Mouse (Mus musculus) MEL (cell line): ENCODE data around the gene Hes6. TPM values are rescaled to one million over a fixed set of nuclear protein-coding genes. Genes with fewer than 3 reads are reported as not detected.
A peak's percentile ranks its signal among the peaks of the same experiment; 100 is the strongest.

ENCODE experiments used
- DNase-seq: peaks from one replicate; pipeline ENCODE4 v3.0.0; 2011; ENCODE audit warnings: low read depth, low spot score
- H3K27ac ChIP-seq: 2 replicates; pipeline ENCODE4 v1.5.1; 2012; ENCODE audit warnings: low read depth, mild to moderate bottlenecking, control low read depth, low read length, moderate library complexity; ENCODE audit not compliant: control insufficient read depth
- H3K27me3 ChIP-seq, 2 experiments: fragments of 150-350 bp in 1 of 2; sonication (generic) in 1 of 2; 2 replicates each; pipeline ENCODE4 v1.6.1; 2012; ENCODE audit warnings: low read length in 2 of 2, mild to moderate bottlenecking in 2 of 2, improper control_type of control experiment in 1 of 2, moderate library complexity in 1 of 2; ENCODE audit not compliant: insufficient read depth in 2 of 2, control insufficient read depth in 1 of 2
- H3K36me3 ChIP-seq, 2 experiments: 2 replicates each; pipeline ENCODE4 v1.6.1; 2012 to 2014; ENCODE audit warnings: low read length in 2 of 2, improper control_type of control experiment in 1 of 2, inconsistent platforms in 1 of 2, mild to moderate bottlenecking in 1 of 2; ENCODE audit not compliant: insufficient read depth in 2 of 2, control insufficient read depth in 1 of 2
- H3K4me1 ChIP-seq, 2 experiments: fragments of 150-350 bp in 1 of 2; sonication (generic) in 1 of 2; 2 replicates each; pipeline ENCODE4 v1.6.1; 2012; ENCODE audit warnings: low read length in 2 of 2, improper control_type of control experiment in 1 of 2, mild to moderate bottlenecking in 1 of 2; ENCODE audit not compliant: insufficient read depth in 2 of 2, control insufficient read depth in 1 of 2
- H3K4me3 ChIP-seq, 2 experiments: fragments of 150-350 bp in 1 of 2; sonication (generic) in 1 of 2; 2 replicates each; pipeline ENCODE4 v1.5.1; 2012; ENCODE audit warnings: low read depth in 2 of 2, low read length in 2 of 2, mild to moderate bottlenecking in 2 of 2, moderate library complexity in 2 of 2, control low read depth in 1 of 2, improper control_type of control experiment in 1 of 2; ENCODE audit not compliant: control insufficient read depth in 1 of 2, insufficient read depth in 1 of 2
- H3K79me2 ChIP-seq: 2 replicates; pipeline ENCODE4 v1.6.1; 2012; ENCODE audit warnings: mild to moderate bottlenecking, low read length, moderate library complexity; ENCODE audit not compliant: control insufficient read depth, poor library complexity, insufficient read depth
- H3K9ac ChIP-seq: 2 replicates; pipeline ENCODE4 v1.6.1; 2012; ENCODE audit warnings: low read depth, mild to moderate bottlenecking, control low read depth, low read length, moderate library complexity; ENCODE audit not compliant: control insufficient read depth, poor library complexity, severe bottlenecking
- H3K9me3 ChIP-seq: fragments of 150-350 bp; sonication (generic); replicated peaks from 2 replicates; pipeline ENCODE4 v1.6.1; 2012; ENCODE audit warnings: mild to moderate bottlenecking, low read length, improper control_type of control experiment, moderate library complexity; ENCODE audit not compliant: insufficient read depth
- CTCF ChIP-seq, 3 experiments: IDR thresholded peaks in 2 of 3; conservative IDR thresholded peaks in 1 of 3; 2 replicates each; pipeline ENCODE4 v1.5.1; 2011 to 2012; ENCODE audit warnings: low read length in 3 of 3, low read depth in 2 of 3, mild to moderate bottlenecking in 2 of 3, improper control_type of control experiment in 1 of 3, inconsistent platforms in 1 of 3, mixed read lengths in 1 of 3, moderate library complexity in 1 of 3; ENCODE audit not compliant: control insufficient read depth in 1 of 3, insufficient read depth in 1 of 3, poor library complexity in 1 of 3, severe bottlenecking in 1 of 3
- EP300 ChIP-seq, 2 experiments: IDR thresholded peaks; 2 replicates each; pipeline ENCODE4 v1.6.1; 2011; ENCODE audit warnings: improper control_type of control experiment in 2 of 2, low read length in 2 of 2, low read depth in 1 of 2, mild to moderate bottlenecking in 1 of 2
- ETS1 ChIP-seq: IDR thresholded peaks from 2 replicates; pipeline ENCODE4 v1.6.1; 2012; ENCODE audit warnings: low read depth, mild to moderate bottlenecking, inconsistent platforms, low read length, improper control_type of control experiment, moderate library complexity
- GATA1 ChIP-seq: IDR thresholded peaks from 2 replicates; pipeline ENCODE4 v1.6.1; 2011; ENCODE audit warnings: low read depth, low read length, improper control_type of control experiment
- MAFK ChIP-seq: IDR thresholded peaks from 2 replicates; pipeline ENCODE4 v1.6.1; 2011; ENCODE audit warnings: low read depth, mild to moderate bottlenecking, low read length, improper control_type of control experiment, borderline replicate concordance
- MYB ChIP-seq: IDR thresholded peaks from 2 replicates; pipeline ENCODE4 v1.6.1; 2011; ENCODE audit warnings: mild to moderate bottlenecking, low read depth, low read length, improper control_type of control experiment
- MYC ChIP-seq: IDR thresholded peaks from 2 replicates; pipeline ENCODE4 v1.6.1; 2011; ENCODE audit warnings: low read depth, mild to moderate bottlenecking, low read length, improper control_type of control experiment, moderate library complexity
- NRF1 ChIP-seq: IDR thresholded peaks from 2 replicates; pipeline ENCODE4 v1.6.1; 2014; ENCODE audit warnings: low read depth, mild to moderate bottlenecking, inconsistent platforms, low read length, improper control_type of control experiment, moderate library complexity; ENCODE audit not compliant: poor library complexity, insufficient read depth, severe bottlenecking
- POLR2AphosphoS2 ChIP-seq: IDR thresholded peaks from 2 replicates; pipeline ENCODE4 v1.6.1; 2011; ENCODE audit warnings: low read length, improper control_type of control experiment
- RAD21 ChIP-seq: IDR thresholded peaks from 2 replicates; pipeline ENCODE4 v1.6.1; 2011; ENCODE audit warnings: mild to moderate bottlenecking, low read depth, low read length, improper control_type of control experiment
- SIN3A ChIP-seq: IDR thresholded peaks from 2 replicates; pipeline ENCODE4 v1.6.1; 2012; ENCODE audit warnings: low read length, improper control_type of control experiment, inconsistent platforms
- SMC3 ChIP-seq: IDR thresholded peaks from 2 replicates; pipeline ENCODE4 v1.6.1; 2011; ENCODE audit warnings: low read depth, low read length, improper control_type of control experiment
- TBP ChIP-seq: IDR thresholded peaks from 2 replicates; pipeline ENCODE4 v1.8.0; 2011; ENCODE audit warnings: low read depth, low read length, improper control_type of control experiment
- TCF12 ChIP-seq: IDR thresholded peaks from 2 replicates; pipeline ENCODE4 v1.6.1; 2014; ENCODE audit warnings: low read depth, mild to moderate bottlenecking, inconsistent platforms, low read length, improper control_type of control experiment, moderate library complexity
- USF1 ChIP-seq: IDR thresholded peaks from 2 replicates; pipeline ENCODE4 v1.6.1; 2014; ENCODE audit warnings: low read depth, mild to moderate bottlenecking, inconsistent platforms, low read length, improper control_type of control experiment, moderate library complexity
- USF2 ChIP-seq, 2 experiments: IDR thresholded peaks; 2 replicates each; pipeline ENCODE4 v1.6.1; 2011 to 2012; ENCODE audit warnings: improper control_type of control experiment in 2 of 2, low read length in 2 of 2, borderline replicate concordance in 1 of 2, inconsistent platforms in 1 of 2, low read depth in 1 of 2, mild to moderate bottlenecking in 1 of 2; ENCODE audit not compliant: insufficient read depth in 1 of 2
- ZC3H11A ChIP-seq: IDR thresholded peaks from 2 replicates; pipeline ENCODE4 v1.6.1; 2012; ENCODE audit warnings: low read depth, mild to moderate bottlenecking, inconsistent platforms, low read length, improper control_type of control experiment
- ZKSCAN1 ChIP-seq: IDR thresholded peaks from 2 replicates; pipeline ENCODE4 v1.6.1; 2012; ENCODE audit warnings: low read depth, mild to moderate bottlenecking, inconsistent platforms, low read length, improper control_type of control experiment, moderate library complexity
- ZMIZ1 ChIP-seq: IDR thresholded peaks from 2 replicates; pipeline ENCODE4 v1.6.1; 2012; ENCODE audit warnings: low read depth, mild to moderate bottlenecking, inconsistent platforms, low read length, improper control_type of control experiment, moderate library complexity
- ZNF384 ChIP-seq: IDR thresholded peaks from 2 replicates; pipeline ENCODE4 v1.6.1; 2012; ENCODE audit warnings: low read depth, mild to moderate bottlenecking, inconsistent platforms, low read length, improper control_type of control experiment
- polyA plus RNA-seq, 2 experiments: library from polyadenylated mRNA; stranded (reverse) in 1 of 2; unstranded in 1 of 2; fragments of >175 nt in 1 of 2; fragments of >200 nt in 1 of 2; gene quantifications; 2 replicates each; pipeline versions ENCODE4 v1.2.1 to v1.2.4; 2012; ENCODE audit warnings: low replicate concordance in 2 of 2, low read depth in 1 of 2; ENCODE audit not compliant: insufficient read length in 2 of 2, insufficient read depth in 1 of 2, missing spikeins in 1 of 2
- total RNA-seq: library from RNA; depleted of rRNA; stranded (reverse); fragments of 300-350 nt; gene quantifications from 2 replicates; pipeline ENCODE4 v1.2.3, GENCODE M21; 2012

Gene Hes6
- total and polyA plus RNA-seq, 3 experiments, result 38.8 to 47.9 TPM; not detected in 1

- Histone ChIP-seq H3K9me3 (no peaks in the 10 kb centered on the region), H3K79me2 (no peaks in the 10 kb centered on the region), H3K4me3 (no peak overlapping the region), H3K27ac (no peak overlapping the region), H3K4me1 (0 out of 4 replicates have a peak, but pooled peaks cover 0 to 4% of the 10 kb centered on the region in 2 experiments), H3K9ac (no peak overlapping the region), H3K27me3 (no peaks in the 10 kb centered on the region), H3K36me3 (peaks cover 4% of the 10 kb centered on the region in 2 experiments; a peak in 3 of 4 replicates)
- TF ChIP-seq TCF12 (no peak), ZNF384 (no peak), EP300 (IDR thresholded peaks at IDR 0.05; ENCODE audit: low read depth in 1 of 2, low read length in 2 of 2) (peak in 1 of 2 experiments; percentile 44; a peak in 1 of 4 replicates), USF2 (IDR thresholded peaks at IDR 0.05; ENCODE audit: borderline replicate concordance in 1 of 2, insufficient read depth in 1 of 2, low read depth in 1 of 2, low read length in 2 of 2) (no peak), NRF1 (no peak), GATA1 (peak; percentile 32; the same call in 1 of the 2 replicates), MYC (no peak), ZMIZ1 (no peak), ZC3H11A (no peak), ETS1 (no peak), MAFK (no peak), CTCF (IDR thresholded peaks at IDR 0.05 in 2 of 3, conservative IDR thresholded peaks at IDR 0.05 in 1 of 3; ENCODE audit: control insufficient read depth in 1 of 3, insufficient read depth in 1 of 3, low read depth in 2 of 3, low read length in 3 of 3, poor library complexity in 1 of 3, severe bottlenecking in 1 of 3) (no peak)
- DNase-seq, result no peak
These were observed 40.4 kb downstream of the Hes6 start for GRCm38 (mm10) chr1:91373414-91373835.

GRCm38 (mm10) chr1:91370055-91370454 is 43.8 kb downstream of the Hes6 start:
- Histone ChIP-seq H3K27ac (no peak overlapping the region), H3K9ac (no peak overlapping the region), H3K4me1 (peaks cover 0 to 13% of the 10 kb centered on the region in 2 experiments; a peak in 2 of 4 replicates), H3K27me3 (no peaks in the 10 kb centered on the region), H3K9me3 (no peaks in the 10 kb centered on the region), H3K79me2 (peaks cover 4% of the 10 kb centered on the region), H3K36me3 (peaks cover 0 to 6% of the 10 kb centered on the region in 2 experiments; a peak in 1 of 4 replicates), H3K4me3 (no peak overlapping the region)
- no peak for DNase-seq
- no peak for TF ChIP-seq SMC3
- no peak for TF ChIP-seq MYB

- Histone ChIP-seq H3K4me1 (peaks cover 0 to 13% of the 10 kb centered on the region in 2 experiments; a peak in 2 of 4 replicates), H3K36me3 (peaks cover 0 to 6% of the 10 kb centered on the region in 2 experiments; a peak in 1 of 4 replicates), H3K9ac (no peak overlapping the region), H3K79me2 (peaks cover 4% of the 10 kb centered on the region), H3K4me3 (no peak overlapping the region), H3K27me3 (no peaks in the 10 kb centered on the region), H3K27ac (no peak overlapping the region), H3K9me3 (no peaks in the 10 kb centered on the region)
- no peak for TF ChIP-seq SMC3
- TF ChIP-seq TBP, result no peak
- TF ChIP-seq SIN3A, result no peak
- TF ChIP-seq ZKSCAN1, result no peak
- TF ChIP-seq ZMIZ1, result no peak
- no peak for TF ChIP-seq TCF12
- no peak for TF ChIP-seq POLR2AphosphoS2
- no peak for TF ChIP-seq RAD21
- TF ChIP-seq ETS1, result no peak
- TF ChIP-seq USF1, result no peak
- TF ChIP-seq, all 39 proteins: peak for 0
- no peak for DNase-seq
These were observed 44.4 kb downstream of the Hes6 start for GRCm38 (mm10) chr1:91369408-91369807.
